Mouse (Mus musculus) liver, embryonic 13.5 days (tissue): ENCODE results near the gene Sun2. TPM values are rescaled to one million over a fixed set of nuclear protein-coding genes. Genes with fewer than 3 reads are reported as not detected.

ENCODE experiments used
- ATAC-seq: fragments of 200-750 bp; cut with Nextera tagmentation; 2 replicates; pipeline ENCODE4 v1.8.0; 2017; ENCODE audit warnings: low read depth, mild to moderate bottlenecking, moderate number of reproducible peaks, moderate library complexity
- DNase-seq: peaks from one replicate; pipeline ENCODE4 v3.0.0; 2022
- H3K27ac ChIP-seq: fragments of 300-500 bp; sonication (generic); 2 replicates; pipeline ENCODE4 v1.5.1; 2015; ENCODE audit warnings: moderate library complexity, mild to moderate bottlenecking, inconsistent platforms
- H3K27me3 ChIP-seq: fragments of 300-500 bp; sonication (generic); 2 replicates; pipeline ENCODE4 v1.6.1; 2015; ENCODE audit warnings: mild to moderate bottlenecking, inconsistent platforms
- H3K36me3 ChIP-seq: fragments of 300-500 bp; sonication (generic); 2 replicates; pipeline ENCODE4 v1.6.1; 2015; ENCODE audit warnings: mild to moderate bottlenecking, inconsistent platforms
- H3K4me1 ChIP-seq: fragments of 300-500 bp; sonication (generic); replicated peaks from 2 replicates; pipeline ENCODE4 v1.6.1; 2015; ENCODE audit warnings: inconsistent platforms
- H3K4me2 ChIP-seq: fragments of 300-500 bp; sonication (generic); 2 replicates; pipeline ENCODE4 v1.6.1; 2015; ENCODE audit warnings: inconsistent platforms, mild to moderate bottlenecking, moderate library complexity
- H3K4me3 ChIP-seq: fragments of 300-500 bp; sonication (generic); replicated peaks from 2 replicates; pipeline ENCODE4 v1.5.1; 2015; ENCODE audit warnings: mild to moderate bottlenecking, inconsistent platforms
- H3K9ac ChIP-seq: fragments of 300-500 bp; sonication (generic); 2 replicates; pipeline ENCODE4 v1.6.1; 2015; ENCODE audit warnings: mild to moderate bottlenecking, inconsistent platforms
- H3K9me3 ChIP-seq: fragments of 300-500 bp; sonication (generic); replicated peaks from 2 replicates; pipeline ENCODE4 v1.6.1; 2016; ENCODE audit warnings: inconsistent platforms
- WGBS: fragments of 180-500 bp; shearing (Covaris S2); methylation state at CpG from one replicate; pipeline ENCODE4 v1.1.7; 2015; ENCODE audit not compliant: insufficient replicate concordance; 5-methylcytosine and 5-hydroxymethylcytosine counted together
- polyA plus RNA-seq: library from polyadenylated mRNA; unstranded; fragments of >200 nt; fragmentation: Nextera tagmentation; extraction: Ambion mirVana; gene quantifications from 2 replicates; pipeline ENCODE4 v1.2.1, GENCODE M21; 2015

The Sun2 gene
- polyA plus RNA-seq, 1 experiment from 2014 or later: 1.5 TPM

DNA sequence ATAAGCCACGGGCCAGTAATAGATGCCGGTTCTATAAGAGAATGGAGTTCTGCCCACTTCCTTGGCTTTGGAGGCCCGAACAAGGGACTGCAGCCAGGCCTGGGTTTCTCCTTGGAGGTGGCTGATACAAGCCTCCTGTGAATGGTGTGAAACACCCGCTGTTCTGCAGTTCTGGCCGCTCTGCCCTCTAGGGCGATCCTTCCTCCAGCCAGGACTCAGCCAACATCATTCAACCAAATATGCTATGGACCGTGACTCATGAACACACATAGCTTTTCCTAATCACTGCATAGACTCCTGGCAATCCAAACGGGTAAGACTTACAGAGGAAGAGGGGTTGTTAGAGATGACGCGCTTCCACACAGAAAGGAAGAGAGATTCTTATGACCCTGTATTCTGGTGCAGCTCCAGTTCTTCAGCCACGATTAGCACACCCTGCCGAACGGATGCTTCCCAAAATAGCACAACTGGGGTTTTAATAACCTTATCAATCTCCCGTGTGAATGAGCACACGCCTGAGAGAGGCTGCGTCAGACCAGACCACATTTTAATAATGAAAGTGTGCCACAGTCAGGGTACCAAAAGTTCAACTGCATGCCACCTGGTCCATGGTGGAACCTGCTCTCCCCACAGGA lies 25.1 kb upstream of the Sun2 start:
- no peak overlapping the region for H3K4me3 ChIP-seq
- H3K4me2 ChIP-seq: no peak overlapping the region
- ATAC-seq: no peak
- peaks cover 9% of the 10 kb centered on the region; the same call in 1 of the 2 replicates for H3K4me1 ChIP-seq
- H3K9ac ChIP-seq: no peak overlapping the region
- H3K27me3 ChIP-seq: no peaks in the 10 kb centered on the region
- H3K27ac ChIP-seq: no peak overlapping the region
- no peak for DNase-seq
- H3K36me3 ChIP-seq: peaks cover 2% of the 10 kb centered on the region; the same call in 1 of the 2 replicates
- 66% methylated on average over 16 of the region's 16 CpGs for WGBS
- no peaks in the 10 kb centered on the region for H3K9me3 ChIP-seq

DNA sequence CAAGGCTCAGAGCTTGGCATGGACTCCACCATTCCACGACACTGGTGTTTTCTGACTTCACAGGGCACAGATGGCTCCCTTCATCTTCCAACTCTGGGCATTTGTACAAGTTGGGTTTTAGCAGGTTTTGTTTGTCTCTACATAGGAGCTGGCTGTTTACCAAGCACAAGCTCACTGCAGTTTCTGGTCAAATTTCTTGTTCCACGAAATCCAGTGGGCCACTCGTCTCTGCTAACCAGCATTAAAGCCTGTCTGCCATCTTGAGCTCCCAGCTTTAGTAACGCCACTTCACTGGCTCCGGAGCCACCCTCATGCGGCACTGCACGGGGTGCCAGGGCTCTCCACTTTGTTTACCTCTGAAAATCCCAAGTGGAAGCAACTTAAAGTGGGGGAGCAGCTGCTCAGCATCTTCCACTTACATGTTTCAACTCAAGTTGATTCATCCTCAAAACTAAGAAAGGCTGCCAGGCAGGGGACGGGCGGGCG lies 24.3 kb upstream of the Sun2 start:
- 74% methylated on average over 10 of the region's 10 CpGs for WGBS
- H3K27me3 ChIP-seq: no peaks in the 10 kb centered on the region
- H3K9me3 ChIP-seq: no peaks in the 10 kb centered on the region
- no peak overlapping the region for H3K27ac ChIP-seq
- H3K9ac ChIP-seq: no peak overlapping the region
- no peak overlapping the region for H3K4me3 ChIP-seq
- DNase-seq (no peak), ATAC-seq (no peak)
- peaks cover 2% of the 10 kb centered on the region; the same call in 1 of the 2 replicates for H3K36me3 ChIP-seq
- no peak overlapping the region for H3K4me2 ChIP-seq
- H3K4me1 ChIP-seq: peaks cover 9% of the 10 kb centered on the region; the same call in 1 of the 2 replicates

DNA sequence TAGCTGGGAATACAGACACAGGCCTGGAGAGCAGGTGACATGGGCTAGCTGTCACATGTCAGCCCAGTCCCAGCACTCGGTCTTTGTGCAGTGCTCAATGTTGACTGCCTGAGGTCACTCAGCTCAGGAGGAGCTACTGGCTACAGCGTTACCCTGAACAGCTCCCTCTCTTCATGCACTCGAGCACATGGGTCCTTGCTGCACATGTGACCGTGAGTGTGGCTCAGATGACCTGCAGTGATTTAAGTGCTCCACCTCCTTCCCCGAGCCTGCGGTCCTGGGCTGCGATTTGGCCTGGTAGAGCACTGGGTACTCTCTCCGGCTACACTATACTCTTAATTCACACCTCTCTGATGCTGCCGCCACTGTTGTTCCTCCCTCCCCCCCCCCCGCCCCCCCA lies 23.8 kb upstream of the Sun2 start:
- H3K4me1 ChIP-seq: peaks cover 9% of the 10 kb centered on the region; the same call in 1 of the 2 replicates
- H3K27ac ChIP-seq: no peak overlapping the region
- no peaks in the 10 kb centered on the region for H3K27me3 ChIP-seq
- no peak overlapping the region for H3K4me2 ChIP-seq
- ATAC-seq (no peak), DNase-seq (no peak)
- H3K9ac ChIP-seq: no peak overlapping the region
- WGBS: 60% methylated on average over 9 of the region's 10 CpGs
- no peak overlapping the region for H3K4me3 ChIP-seq
- H3K36me3 ChIP-seq: peaks cover 2% of the 10 kb centered on the region; the same call in 1 of the 2 replicates
- no peaks in the 10 kb centered on the region for H3K9me3 ChIP-seq

DNA sequence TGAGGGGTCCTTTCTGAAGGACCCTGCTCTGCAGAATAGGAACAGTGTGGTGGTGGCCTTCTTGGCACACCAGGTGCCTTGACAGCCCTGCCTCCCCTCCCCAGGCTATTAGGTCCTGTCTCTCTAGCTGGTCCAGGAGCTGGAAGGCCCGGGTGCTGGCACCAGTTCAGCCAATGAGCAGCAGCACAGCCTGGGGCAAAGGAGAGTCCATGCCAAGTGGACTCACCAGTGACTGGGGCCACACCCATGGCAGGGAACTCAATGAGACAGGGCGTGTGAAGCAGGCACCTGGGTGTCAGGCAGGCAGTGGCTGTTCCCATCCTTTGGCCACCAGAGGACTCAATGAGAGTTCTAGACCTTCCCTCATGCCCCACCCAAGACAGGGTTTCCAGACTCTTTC lies 23.0 kb upstream of the Sun2 start:
- DNase-seq (no peak), ATAC-seq (no peak)

DNA sequence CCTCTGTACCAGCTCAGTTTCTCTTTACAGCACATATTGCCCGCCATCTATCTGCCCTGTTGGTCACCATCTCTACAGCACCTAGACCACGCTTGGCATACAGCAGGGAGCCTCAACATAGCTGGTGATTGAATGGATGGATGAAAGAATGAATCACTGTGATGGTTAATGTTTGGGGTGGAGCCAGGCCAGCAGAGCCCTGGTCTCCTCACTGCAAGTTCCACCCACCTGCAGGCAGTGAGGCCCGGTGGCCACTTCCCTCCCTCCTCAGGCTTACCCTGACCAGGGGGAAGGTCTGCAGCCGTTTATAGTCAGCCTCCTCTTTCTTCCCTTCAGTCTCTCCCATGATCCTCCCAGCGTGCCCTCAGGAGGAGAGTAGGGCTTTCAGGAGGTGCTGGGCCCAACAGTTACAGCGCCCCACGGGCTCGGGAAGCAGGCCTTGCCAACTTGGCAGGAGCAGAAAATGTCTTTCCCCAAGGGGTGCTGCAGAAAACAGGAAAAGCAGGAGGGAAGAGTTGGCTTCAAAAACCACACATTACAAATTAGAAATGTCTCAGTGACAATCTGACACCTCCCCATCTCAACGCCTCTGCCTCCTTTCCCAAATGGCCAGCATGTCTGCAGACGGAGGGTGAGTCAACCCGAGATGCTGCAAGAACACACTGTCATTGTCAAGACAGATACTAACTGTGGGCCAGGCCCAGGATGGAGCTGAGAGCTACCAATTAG lies 22.4 kb upstream of the Sun2 start:
- no peak overlapping the region for H3K27ac ChIP-seq
- no peak overlapping the region for H3K4me2 ChIP-seq
- no peak overlapping the region for H3K9ac ChIP-seq
- ATAC-seq (no peak), DNase-seq (no peak)
- H3K36me3 ChIP-seq: peaks cover 2% of the 10 kb centered on the region; the same call in 1 of the 2 replicates
- WGBS: 67% methylated on average over 11 of the region's 11 CpGs
- peaks cover 9% of the 10 kb centered on the region; the same call in 1 of the 2 replicates for H3K4me1 ChIP-seq
- no peaks in the 10 kb centered on the region for H3K27me3 ChIP-seq
- no peaks in the 10 kb centered on the region for H3K9me3 ChIP-seq
- no peak overlapping the region for H3K4me3 ChIP-seq

More for the DNA sequence above, 23.0 kb upstream of the Sun2 start:
- Histone ChIP-seq H3K9ac (no peak overlapping the region), H3K4me3 (no peak overlapping the region), H3K4me1 (peaks cover 9% of the 10 kb centered on the region; the same call in 1 of the 2 replicates), H3K27me3 (no peaks in the 10 kb centered on the region), H3K36me3 (peaks cover 2% of the 10 kb centered on the region; the same call in 1 of the 2 replicates), H3K4me2 (no peak overlapping the region), H3K9me3 (no peaks in the 10 kb centered on the region), H3K27ac (no peak overlapping the region)
- 42% methylated on average over 2 of the region's 2 CpGs for WGBS

DNA sequence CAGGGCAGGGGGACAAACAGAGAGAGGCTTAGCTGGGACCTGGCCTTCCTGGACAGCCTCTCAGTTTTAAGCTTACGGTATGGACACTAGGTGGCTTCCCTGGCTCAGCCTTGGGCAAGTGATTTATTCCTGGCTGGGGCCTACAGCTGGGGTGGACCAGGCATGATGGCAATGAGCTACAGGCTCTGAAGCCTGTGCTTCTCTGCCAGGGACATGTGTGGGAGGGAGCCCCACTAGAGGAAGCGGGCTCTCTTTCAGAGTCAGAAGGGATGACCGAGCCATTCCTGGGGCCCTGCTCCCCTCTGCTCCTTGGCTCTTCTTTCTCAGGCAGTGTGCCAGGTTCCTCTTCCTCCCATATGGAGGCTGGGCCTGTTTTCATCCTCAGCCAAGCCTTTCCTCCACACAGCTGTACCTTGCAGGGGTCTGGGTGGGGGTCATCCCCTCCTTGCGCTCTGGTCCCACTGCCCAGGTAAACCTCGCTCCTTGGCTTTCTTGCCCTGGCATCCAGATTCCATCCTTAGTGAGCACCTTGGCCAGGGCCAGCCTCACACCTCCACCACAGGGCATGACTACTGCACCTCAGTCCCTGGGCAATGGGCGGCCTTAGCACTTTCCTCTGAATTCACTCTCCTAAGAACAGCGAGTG lies 21.4 kb upstream of the Sun2 start:
- 80% methylated on average over 7 of the region's 7 CpGs for WGBS
- no peak overlapping the region for H3K27ac ChIP-seq
- peaks cover 9% of the 10 kb centered on the region; the same call in 1 of the 2 replicates for H3K4me1 ChIP-seq
- ATAC-seq (no peak), DNase-seq (no peak)
- H3K27me3 ChIP-seq: no peaks in the 10 kb centered on the region
- H3K9ac ChIP-seq: no peak overlapping the region
- no peak overlapping the region for H3K4me2 ChIP-seq
- H3K4me3 ChIP-seq: no peak overlapping the region
- H3K9me3 ChIP-seq: no peaks in the 10 kb centered on the region
- peaks cover 2% of the 10 kb centered on the region; the same call in 1 of the 2 replicates for H3K36me3 ChIP-seq

DNA sequence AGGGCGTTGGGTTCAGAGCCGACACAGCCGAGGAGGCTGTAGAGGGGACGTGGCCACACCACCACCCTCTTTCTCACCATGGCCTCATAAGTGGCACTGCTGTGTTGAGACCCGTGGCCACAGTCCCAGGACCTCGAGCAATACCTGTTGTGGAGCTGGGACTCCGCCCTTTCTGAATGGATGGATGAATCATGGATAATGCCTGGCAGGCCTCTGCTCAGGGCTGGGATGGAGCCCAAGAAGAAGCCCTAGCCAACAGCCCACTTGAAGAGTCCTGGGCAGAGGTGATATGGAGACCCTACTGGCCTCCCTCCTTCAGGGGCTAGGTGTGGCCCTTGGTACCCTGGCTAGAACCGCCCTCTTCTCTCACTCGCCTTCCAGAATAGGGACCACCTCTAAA lies 20.7 kb upstream of the Sun2 start:
- 75% methylated on average over 9 of the region's 9 CpGs for WGBS
- Histone ChIP-seq H3K9ac (no peak overlapping the region), H3K27me3 (no peaks in the 10 kb centered on the region), H3K4me2 (no peak overlapping the region), H3K27ac (no peak overlapping the region), H3K4me1 (peaks cover 3% of the 10 kb centered on the region; the same call in 1 of the 2 replicates), H3K9me3 (no peaks in the 10 kb centered on the region), H3K4me3 (no peak overlapping the region), H3K36me3 (peaks cover 2% of the 10 kb centered on the region; the same call in 1 of the 2 replicates)
- DNase-seq (no peak), ATAC-seq (no peak)

DNA sequence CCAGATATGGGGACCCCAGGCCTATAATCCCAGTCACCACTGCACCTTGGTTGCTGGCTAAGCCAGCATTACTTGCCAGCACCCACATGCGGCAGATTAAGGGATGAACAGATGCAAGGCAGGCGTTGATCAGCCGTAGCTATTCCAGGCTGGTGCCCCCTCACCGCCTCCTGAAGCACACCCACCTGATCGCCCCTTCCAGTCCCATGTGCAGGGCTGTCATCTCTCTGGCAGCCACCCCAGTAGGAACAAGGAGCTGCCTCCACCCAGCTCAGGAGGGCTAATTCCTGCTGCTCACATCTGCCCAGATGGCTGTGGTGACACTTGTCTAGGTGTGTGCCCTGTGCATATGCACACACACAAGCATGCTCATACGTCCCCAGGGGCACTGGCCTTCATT lies 18.6 kb upstream of the Sun2 start:
- ATAC-seq (no peak), DNase-seq (no peak)
- H3K9me3 ChIP-seq: no peaks in the 10 kb centered on the region
- 71% methylated on average over 6 of the region's 6 CpGs for WGBS
- no peak overlapping the region for H3K27ac ChIP-seq
- peaks cover 2% of the 10 kb centered on the region; the same call in 1 of the 2 replicates for H3K36me3 ChIP-seq
- no peak overlapping the region for H3K9ac ChIP-seq
- no peak overlapping the region for H3K4me2 ChIP-seq
- H3K4me1 ChIP-seq: peaks cover 9% of the 10 kb centered on the region; the same call in 1 of the 2 replicates
- no peak overlapping the region for H3K4me3 ChIP-seq
- H3K27me3 ChIP-seq: no peaks in the 10 kb centered on the region

DNA sequence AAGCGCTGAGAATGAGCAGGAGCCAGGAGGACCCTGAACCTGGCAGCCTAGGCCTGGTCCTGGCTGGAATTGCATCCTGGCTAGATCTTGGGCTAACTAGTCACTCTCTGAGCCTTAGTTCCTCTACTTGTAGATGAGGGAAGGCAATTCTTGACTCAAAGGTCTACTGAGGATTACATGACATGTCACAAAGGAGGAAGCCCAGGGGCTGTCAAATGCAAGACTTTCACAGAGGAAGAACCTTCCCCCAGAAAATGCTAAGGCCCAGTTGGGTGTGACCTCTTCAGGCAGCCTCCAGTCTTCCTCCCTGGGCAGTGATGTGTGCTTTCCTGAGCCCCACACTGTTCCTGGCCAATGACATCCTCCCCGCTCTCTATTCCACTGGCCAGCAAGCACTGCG lies 14.8 kb upstream of the Sun2 start:
- Histone ChIP-seq H3K27me3 (no peaks in the 10 kb centered on the region), H3K9me3 (no peaks in the 10 kb centered on the region), H3K27ac (no peak overlapping the region), H3K4me1 (peaks cover 11% of the 10 kb centered on the region), H3K4me3 (no peak overlapping the region), H3K36me3 (no peaks in the 10 kb centered on the region), H3K4me2 (no peak overlapping the region), H3K9ac (no peak overlapping the region)
- no peak for ATAC-seq
- 54% methylated on average over 3 of the region's 3 CpGs for WGBS
- DNase-seq: no peak

- no peak overlapping the region for H3K4me3 ChIP-seq
- no peak overlapping the region for H3K27ac ChIP-seq
- H3K9me3 ChIP-seq: no peaks in the 10 kb centered on the region
- WGBS: 55% methylated on average over 8 of the region's 8 CpGs
- H3K4me2 ChIP-seq: no peak overlapping the region
- H3K36me3 ChIP-seq: no peaks in the 10 kb centered on the region
- H3K27me3 ChIP-seq: no peaks in the 10 kb centered on the region
- ATAC-seq (no peak), DNase-seq (no peak)
- no peak overlapping the region for H3K9ac ChIP-seq
- peaks cover 11% of the 10 kb centered on the region for H3K4me1 ChIP-seq
Observed at GRCm38 (mm10) chr15:79755977-79756625, 13.8 kb upstream of the Sun2 start.

DNA sequence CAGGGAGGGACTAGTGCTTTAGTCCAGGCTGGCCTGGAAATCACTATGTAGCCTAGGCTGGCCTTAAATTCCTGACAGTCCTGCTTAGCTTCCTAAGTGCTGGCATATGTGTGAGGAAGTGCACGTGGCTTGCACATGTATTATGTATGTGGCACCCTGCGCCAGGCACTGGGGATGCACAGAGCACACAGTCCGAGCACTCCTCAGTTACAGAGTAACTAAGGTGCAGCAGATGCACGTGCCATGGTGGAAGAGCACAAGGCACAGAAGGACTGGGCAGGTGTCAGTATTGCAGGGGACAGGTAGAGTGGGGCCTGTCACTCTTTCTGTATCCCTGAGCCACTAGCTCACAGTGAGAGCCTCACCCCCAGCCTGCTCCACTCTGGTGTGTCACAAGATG lies 12.8 kb upstream of the Sun2 start:
- H3K36me3 ChIP-seq: no peaks in the 10 kb centered on the region
- 65% methylated on average over 4 of the region's 4 CpGs for WGBS
- no peak overlapping the region for H3K9ac ChIP-seq
- H3K4me2 ChIP-seq: no peak overlapping the region
- no peak overlapping the region for H3K4me3 ChIP-seq
- ATAC-seq: no peak
- no peaks in the 10 kb centered on the region for H3K9me3 ChIP-seq
- no peaks in the 10 kb centered on the region for H3K27me3 ChIP-seq
- no peak overlapping the region for H3K27ac ChIP-seq
- H3K4me1 ChIP-seq: peaks cover 11% of the 10 kb centered on the region
- no peak for DNase-seq
